Mouse (Mus musculus): ENCODE data around the gene Igfbp7. TPM values are rescaled to one million over a fixed set of nuclear protein-coding genes. Genes with fewer than 3 reads are reported as not detected.
"Not testable (repeated sequence)": the region's sequence is repeated elsewhere in the genome, so short reads cannot be mapped to it uniquely, and the experiment has no call there.

Igfbp7 gene
- total RNA-seq (2021), result 100 to 1,000 TPM; 664 to 746 TPM
- long read RNA-seq, experiment 1, transcript Igfbp7-201 (5 exons, 1,116 nt), result major isoform, 1,513 of 1,730 reads
- long read RNA-seq, experiment 1, partial matches to known transcripts, result 34 of 1,730 reads
- long read RNA-seq, experiment 1, other reads (novel, unspliced or antisense), result 181 of 1,730 reads
- long read RNA-seq, experiment 2, transcript Igfbp7-201 (5 exons, 1,116 nt), result major isoform, 773 of 811 reads
- long read RNA-seq, experiment 2, partial matches to known transcripts, result 21 of 811 reads
- long read RNA-seq, experiment 2, other reads (novel, unspliced or antisense), result 17 of 811 reads

DNA sequence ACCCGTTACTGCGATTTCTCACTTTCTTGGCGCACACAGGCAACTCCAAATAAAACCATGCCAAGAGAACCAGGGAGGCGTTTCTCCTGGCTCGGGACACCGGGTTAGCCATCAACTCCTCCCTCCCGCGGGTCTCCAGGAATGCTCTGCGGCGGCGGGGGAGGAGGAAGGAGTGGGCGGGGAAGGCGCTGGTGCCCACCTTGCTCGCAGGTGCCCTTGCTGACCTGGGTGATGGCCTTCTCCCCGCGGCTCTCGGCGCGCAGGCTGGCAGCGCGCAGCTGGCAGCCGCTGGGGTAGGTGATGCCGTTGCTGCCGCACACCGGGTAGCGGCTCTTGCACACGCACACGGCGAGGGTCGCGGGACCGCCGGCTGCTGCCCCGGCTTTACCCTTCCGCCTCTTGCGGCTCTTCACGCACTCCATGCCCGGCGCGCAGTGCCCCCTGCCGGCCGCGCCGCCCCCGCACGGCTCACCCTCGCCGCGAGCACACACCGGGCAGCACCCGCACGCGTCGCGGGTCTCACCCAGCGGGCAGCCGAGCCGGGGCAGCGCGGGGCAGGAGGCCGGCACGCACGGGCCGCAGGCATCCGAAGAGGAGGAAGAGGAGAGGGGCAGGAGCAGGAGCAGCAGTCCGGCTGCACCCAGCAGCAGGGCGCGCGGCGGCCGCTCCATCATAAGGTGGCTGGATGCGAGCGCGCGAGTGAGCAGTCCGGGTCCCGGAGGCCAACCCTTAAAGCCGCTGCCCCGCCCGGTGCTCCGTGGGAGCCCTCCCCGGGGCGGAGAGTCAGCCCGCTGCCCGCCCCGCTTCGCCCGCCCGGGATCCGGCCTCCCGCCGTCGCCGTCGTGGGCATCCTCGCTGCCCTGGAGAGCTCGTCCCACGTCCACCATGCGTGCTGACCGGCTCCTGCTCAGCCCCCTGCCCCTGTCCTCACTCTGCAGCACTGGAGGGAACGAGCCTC, at the start of gene Igfbp7:
TSS of gene Igfbp7 (minus strand) at position 701 of the 958 bp plus-strand sequence.
- peak; percentile 90 for DNase-seq

DNA sequence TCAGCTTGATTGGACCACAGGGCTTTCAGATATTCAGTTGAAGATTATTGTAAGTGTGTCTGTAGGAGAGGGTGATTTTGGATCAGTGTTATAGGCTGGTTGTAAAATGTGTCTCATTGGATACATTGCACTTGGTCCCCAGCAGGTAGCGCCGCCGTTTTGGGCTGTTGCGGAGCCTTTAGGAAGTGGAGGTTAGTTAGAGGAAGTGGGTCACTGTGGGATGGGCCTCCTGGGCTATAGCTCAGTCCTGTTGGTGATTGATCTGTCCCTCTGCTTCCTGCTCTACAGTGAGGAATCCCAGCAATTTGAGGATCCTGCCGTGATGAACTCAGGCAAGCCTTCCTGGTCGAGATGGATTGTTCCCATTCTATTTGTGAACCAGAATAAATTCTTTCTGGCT, 44.3 kb upstream of the Igfbp7 start:
- no peak for DNase-seq

DNA sequence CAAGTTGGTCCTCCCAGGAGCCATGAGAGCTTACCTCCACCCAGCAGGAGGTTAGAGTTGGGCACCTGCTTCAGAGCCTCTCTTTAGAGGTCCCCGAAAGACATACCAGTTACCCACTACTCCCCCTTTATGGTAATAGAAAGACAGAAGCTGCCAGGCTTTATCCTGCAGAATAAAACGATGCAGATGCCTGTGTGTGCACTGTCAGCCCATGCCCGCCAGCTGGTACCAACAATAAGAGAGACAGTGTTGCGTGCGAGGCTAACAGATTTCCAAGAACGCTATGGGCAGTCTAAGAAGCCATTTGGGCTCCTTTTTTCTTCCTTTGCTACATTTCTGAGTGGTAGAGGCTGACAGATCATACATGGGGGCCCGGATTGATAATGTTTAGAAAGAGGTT, 41.7 kb upstream of the Igfbp7 start:
- DNase-seq, result no peak

DNA sequence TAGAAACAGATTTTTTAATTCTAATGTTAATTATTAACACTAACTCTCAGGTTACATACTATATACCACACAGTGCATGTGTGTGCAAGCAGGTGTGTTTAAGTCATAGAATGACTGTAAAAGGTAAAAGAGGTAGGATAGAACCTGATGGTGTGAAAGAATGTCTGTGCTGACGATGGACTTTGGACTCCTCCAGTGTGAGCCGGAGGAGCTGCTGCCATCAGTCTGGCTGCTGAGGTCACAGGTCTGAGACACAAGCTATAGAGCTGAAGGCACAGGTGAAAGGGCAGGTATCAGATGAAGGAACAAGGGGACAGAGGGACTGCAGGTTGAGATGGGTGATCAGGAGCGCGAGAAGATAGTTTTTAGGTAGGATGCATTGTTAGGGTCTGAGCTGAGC, 37.6 kb upstream of the Igfbp7 start:
- no peak for DNase-seq

DNA sequence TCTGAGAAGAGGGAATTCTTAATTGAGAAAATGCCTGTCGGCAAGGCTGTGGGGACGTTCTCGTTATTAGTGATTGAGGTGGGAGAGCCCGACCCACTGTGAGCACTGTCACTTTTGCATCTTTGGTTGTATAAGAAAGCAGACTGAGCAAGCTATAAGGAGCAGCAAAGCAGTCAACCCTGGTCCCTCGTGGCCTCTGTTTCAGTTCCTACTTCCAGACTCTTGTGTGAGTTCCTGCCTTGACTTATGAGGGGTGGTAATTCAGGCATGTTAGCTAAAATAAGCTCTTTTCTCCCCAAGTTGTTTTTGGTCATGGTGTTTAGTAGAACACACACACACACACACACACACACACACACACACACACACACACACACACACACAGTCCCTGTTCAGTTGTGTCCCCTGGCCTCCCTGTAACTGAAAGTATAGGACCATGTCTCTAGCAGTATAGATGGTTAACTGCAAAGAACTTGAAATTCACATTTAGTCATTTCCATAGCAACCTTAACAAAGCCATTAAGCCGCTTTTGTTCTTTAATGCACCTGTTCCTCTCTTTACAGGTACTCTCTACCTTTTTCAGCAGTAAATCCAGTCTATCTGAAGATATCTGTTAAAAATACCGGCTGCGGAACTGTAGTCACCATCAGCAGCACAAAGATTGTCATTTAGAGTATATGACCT, 36.2 kb upstream of the Igfbp7 start:
- DNase-seq, result no peak

DNA sequence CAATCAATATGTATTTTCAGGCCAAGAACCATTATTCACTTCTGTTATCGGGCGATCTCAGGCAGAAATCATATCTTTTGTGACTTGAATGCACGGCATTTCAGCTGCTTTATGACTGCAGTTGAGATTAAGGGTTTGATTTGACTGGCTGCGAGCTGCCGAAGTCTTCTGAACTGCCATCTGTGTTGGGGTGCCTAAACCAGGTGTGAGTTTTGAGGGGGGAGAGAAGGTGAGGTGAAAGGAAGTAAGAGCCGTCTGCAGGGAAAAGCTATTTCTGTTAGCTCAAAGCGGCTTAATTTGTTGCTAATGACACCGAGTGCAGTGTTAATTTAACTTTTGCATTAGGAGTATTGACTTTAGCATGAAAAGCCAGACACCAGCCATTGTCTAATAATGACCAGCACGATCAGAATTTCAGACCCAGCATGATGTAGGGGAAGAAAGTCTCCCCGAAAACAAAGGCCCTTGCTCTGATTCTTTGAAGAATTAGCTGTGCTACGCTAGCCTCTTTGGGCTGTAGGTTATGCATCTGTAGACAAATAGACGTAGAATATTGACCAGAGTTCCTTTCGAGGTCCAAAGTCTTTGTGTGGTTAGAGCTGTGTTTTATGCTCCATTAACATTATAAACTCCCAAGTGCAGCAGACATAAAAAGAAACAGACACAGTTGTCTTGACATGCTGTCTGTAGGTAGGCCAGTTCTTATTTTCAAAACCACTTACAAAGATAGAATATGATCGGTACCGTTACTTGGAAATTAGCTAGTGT, 35.2 kb upstream of the Igfbp7 start:
- no peak for DNase-seq

DNA sequence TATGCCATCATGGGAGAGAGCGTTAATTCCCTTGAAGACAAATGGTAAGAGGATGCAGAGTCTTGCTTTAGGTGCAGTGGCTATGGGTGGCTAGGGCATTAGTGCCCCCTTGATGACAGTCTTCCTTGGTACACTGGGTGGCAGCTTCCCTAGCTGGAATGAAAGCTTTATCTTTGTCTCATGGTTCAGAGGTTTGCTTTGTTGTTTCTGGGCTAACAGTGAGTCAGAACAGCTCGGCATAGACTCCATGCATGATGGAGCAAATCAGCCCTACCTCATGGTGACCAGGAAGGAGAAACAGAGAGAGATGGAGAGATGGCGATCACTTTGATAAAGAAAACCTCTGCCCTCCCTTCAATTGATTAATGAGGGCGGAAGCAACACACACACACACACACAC, 28.5 kb upstream of the Igfbp7 start:
- DNase-seq, result no peak

DNA sequence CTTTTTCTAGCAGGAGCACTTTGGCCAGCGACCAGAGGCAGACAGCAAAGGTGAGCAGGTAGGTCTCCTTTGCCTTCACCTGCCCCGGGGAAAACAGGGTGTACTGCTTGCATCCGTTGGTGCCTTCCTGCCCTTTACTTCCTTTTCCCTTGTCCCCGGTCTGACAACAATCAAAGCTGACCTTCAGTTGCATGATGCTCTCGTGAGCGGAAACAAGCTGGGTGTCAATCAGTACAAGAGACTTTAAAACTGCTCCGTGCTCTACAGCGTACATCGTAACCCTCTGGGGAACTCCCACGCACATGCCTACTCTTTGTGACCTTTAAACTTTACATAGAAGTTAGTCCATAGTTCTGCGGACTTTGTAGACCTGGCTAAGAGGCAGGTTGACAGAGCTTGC, 26.2 kb upstream of the Igfbp7 start:
- DNase-seq, result no peak

DNA sequence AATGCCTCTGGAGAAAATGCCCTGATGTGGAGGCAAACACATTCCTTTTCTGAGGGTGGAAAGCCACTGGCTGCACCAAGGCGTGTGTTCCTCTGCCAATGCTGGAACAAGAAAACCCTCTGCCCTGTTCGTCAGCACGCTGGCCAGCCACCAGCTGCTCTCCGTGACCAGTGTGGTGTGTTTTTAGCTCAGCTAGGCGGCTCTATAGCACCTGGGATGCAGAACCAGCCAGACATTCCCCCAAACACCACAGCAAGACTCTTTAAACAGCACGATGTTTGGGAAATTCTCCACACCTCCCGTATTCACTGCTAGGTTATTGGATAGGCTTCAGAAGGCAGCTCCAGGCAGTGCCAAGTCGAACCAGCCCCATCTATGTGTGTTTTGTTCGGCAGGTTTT, 25.7 kb upstream of the Igfbp7 start:
- no peak for DNase-seq

DNA sequence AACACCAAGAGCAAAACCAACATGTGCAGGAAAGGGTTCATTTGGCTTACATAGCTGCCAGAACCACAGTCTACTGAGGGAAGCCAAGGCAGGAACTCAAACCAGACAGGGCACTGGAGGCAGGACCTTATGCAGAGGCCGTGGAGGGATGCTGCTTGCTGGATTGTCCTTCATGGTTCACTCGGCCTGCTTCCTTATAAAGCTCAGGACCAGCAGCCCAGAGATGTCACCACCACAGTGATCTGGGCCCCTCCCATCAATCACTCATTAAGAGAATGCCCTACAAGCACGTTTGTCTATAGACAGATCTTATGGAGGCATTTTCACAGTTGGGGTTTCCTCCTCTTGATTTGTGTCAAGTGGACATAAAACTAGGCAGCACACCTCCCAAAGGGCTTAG, 25.3 kb upstream of the Igfbp7 start:
- DNase-seq, result no peak

DNA sequence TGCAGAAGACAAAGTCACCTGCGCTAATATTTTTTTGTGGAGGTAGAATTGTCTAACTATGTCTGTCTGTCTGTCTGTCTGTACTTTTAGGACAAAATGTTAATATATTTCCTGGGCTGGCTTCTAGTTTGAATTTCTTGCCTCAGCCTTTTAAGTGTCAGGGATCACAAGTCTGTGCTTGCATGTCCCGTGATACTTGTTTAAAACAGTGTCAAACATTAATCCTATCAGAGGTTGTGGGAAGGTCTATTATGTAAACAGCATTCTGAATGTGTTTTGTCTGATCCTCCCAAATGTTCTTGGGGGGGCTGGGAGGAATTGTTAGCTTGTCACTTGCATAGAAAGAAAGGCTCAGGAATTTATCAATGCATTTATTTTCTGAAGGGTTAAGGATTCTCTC, 24.6 kb upstream of the Igfbp7 start:
- DNase-seq, result no peak

DNA sequence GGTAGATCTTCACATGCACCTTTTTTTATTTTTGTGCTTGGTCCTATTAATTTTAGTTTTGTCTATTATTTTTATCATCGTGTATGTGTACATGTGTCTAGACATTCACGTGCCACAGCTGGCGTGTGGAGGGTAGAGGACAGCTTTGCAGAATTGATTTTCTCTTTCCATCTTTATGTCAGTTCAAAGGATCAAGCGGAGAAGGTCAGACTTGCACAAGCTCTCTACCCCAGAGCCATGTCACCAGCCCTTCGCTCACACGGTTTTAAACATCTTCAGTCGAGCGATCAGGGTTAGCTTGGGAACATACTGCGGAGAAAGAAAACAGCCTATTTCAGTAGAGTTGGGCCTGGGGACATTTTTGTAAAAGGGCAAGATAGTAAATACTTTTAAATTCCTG, 23.2 kb upstream of the Igfbp7 start:
- DNase-seq, result no peak

DNA sequence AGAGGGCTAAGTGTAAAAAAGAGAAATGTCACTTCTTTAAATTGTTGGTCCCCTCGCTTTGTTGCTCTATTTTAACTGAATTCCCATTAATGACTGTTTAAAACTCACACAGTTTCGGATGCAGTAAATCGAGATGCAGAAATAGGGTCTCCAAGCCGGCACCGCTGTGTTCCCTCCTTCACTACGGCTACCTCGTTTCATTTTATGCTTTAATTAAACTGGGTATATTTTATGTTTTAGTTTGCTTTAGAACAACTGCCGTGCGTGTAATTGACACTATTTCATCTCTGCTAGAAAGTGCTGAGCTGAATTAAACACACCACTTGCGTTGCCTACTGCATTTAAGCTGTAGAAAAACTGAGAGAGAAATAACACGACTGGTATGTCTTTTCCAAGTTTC, 22.6 kb upstream of the Igfbp7 start:
- no peak for DNase-seq

DNA sequence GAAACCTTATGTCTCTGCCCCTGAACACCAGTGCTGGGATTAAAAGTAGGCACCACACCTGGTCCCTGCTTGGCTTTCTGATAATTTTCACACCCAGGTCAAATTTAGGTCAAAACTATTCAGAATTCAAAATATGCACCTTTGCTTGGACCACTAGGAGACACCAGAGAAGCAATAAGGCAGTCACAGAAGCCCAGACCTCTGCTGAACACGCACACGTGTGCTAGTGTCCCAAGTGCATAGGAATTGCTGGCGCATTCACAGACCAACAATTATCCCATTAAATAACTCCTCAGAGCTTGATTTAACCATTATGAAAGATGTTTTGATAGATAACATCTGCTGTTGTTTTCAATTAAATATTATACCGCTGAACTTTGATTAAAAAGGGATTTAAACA, 22.2 kb upstream of the Igfbp7 start:
- DNase-seq, result no peak

DNA sequence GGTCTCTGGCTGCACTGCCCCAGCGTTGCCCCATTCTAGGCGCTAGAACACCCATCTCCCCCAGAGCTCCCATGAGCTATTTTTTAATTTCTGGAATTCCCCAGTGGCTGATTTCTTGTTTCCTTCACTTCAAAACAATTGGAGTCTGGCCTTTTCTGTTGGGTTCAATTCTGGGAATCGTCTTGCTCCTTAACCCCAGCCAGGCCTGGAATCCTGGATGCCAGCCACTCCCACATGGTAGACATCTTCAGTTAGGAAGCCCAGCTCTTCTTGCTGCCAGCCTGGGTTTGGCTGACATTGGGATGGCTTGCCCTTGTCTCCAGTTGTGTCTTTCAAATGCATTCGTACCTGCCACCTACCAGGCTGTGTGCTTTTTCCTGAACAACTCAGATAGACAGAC, 20.7 kb upstream of the Igfbp7 start:
- no peak for DNase-seq

DNA sequence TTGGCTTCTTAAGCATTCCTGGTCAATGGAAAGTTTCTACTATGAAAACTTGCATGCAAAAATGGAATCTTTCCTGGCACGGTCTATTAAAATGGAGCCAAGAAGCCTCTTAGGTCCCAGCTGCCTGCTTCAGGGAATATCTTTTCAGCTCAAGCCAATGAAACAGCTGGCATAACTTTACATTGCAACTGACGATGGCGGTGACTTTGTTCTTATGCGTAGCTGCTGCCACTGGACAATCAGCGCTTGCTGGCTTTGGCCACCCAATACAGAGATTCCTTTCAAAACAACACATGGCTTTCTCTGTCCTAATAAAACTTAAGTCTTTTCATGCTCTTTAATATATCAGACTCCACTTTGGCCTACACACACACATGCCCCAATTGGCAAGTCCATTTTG, 20.1 kb upstream of the Igfbp7 start:
- no peak for DNase-seq

DNA sequence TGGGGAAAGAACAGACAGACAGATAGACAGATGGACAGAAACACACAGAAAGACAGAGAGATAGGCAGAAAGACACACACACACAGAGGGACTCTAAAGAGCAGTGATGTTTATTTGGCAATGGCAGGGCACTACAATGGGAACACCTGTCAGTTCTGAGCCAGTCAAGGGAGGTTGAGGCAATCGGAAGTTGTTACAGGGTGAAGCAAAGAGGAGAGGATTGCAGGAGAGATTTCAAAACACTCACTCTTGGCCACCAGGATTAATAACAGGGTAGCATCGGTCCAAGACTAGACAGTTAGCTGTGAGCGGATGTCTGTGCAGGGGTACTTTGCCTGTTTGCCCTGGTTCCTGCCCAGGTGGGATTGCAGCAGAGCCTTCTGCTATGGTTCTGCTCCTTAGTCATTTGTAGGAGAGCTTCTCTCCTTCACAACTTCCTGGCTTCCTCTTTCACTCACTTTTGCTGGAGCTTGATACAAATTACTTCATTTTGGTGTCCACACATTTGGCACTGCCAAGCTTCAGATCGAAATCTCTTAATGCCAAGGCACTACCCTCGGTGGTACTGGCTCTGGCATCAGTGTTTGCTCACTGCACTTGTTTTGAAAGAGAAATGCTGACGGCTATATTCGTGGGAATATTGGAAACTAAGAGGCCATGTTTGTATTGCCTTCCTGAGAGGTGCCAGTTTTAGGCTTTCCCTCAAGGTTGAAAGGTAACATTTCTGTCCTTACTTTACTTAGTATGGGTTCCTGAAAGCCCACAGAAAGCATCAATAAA, 18.1 kb upstream of the Igfbp7 start:
- no peak for DNase-seq

DNA sequence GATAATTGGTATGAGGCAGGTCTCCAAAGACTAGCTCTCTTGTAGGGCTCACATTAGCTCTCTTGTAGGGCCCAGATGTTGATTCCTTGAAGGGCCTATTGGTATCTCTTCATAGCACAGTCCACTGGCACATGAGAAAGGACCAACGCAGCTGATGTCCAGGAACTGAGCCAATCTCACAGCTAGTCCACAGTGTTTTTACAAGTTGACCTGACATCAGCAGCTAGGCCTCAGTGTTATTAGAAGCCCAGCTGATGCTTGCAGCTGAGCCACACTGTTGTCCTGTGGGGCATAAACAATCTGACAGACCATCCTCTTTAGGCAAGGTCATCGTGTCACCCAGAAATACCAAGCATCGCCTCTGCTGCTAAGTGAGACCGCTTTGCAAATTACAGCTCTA, 11.7 kb upstream of the Igfbp7 start:
- not testable (repeated sequence) for DNase-seq

DNA sequence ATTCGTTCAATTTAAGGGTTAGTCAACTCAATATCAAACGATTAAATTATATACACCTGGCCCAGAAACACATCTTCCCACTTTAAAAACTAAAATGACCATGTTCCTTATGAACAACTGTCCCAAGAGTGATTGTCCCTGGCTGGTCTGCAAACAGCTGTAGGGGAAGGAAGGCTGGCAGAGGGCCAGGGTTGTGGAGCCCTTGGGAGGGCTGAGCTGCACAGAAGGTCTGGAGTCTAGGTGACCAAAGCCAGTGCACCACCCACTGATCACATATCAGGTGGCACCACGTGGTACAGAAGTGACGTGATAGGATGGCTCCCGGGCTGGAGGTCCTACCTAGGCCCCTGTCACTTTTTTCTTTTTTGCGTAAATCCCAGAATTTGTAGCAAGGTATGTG, 8.2 kb upstream of the Igfbp7 start:
- DNase-seq, result no peak

DNA sequence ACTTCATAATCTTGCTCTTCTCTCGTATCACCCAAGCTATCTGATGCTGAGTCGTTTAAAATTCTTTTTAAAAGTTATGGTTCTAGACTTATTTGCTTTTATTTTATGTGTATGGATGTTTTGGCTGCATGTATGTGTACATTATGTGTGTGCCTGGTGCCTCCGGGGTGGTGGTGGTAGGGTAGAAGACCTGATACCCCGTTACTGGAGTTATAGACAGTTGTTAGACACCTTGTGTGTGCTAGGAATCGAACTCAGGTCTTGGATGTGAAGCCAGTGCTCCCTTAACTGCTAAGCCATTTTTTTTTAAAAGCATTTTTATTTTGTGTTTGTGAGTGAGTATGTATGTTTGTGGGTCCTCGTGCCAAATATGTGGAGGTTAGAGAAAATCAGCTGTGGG, 689 bp upstream of the Igfbp7 start:
- no peak for DNase-seq

DNA sequence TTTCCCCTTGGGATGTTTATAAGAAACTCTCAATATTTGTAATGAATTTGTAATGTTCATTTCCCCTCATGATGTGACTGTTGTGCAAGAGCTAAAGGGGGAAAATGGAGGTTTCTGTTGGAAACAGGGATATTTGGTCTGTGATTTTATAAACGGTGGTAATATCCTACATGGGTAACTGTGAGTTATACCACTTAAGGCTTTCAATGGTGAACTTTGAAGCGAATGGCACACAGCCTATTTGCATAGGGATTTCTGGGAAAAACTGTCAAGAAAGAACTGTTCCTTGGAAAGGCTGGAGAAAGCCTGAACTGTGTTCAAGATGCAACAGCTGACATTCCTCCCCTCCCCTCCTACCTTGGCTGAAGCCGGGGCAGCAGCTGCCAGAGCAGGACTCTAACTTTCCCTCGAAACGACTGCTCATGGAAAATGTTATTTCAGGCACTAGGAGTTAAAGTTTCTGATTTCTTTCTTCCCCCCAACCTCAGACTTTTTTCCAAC, 1.4 kb downstream of the Igfbp7 start:
- peak; percentile 69 for DNase-seq

Data from adrenal gland, postnatal 10 days (tissue).